Comparison of ENCODE assay signal across 9 mouse cellular contexts in the genomic region with DNA sequence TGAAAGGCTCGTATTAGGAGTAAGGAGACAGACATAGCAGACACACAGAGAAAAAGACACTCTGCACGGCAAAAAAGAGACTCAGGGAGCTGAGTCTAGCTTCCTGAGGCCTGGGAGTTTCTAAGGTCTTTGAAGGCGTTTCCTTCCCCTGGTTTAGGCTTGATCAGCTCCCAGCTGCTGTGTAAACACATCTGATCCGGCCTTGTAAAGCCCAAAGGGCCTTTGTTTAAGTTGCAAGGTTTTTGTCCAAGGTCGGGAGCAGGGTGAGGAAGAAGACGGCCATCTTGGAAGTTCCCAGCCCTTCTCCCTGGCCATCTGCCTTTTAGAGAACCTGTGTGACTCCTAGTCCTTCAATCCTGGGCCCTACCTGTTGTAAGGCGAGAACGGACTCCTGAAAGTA. TPM values are rescaled to one million over a fixed set of nuclear protein-coding genes. Genes with fewer than 3 reads are reported as not detected.
DNase-seq lines count a peak whose midpoint lies in the region; ATAC-seq and TF ChIP-seq lines count a peak whose summit lies in the region.
"Had no signal": no experiment of that assay in that cellular context is flagged by ENCODE, and none has a peak within 500 bp of the region (broad histone marks: within the 10 kb centered on the region; RNA-seq: fewer than 3 reads in every experiment).

No protein-coding gene starts in this region.

- peaks cover 12% of the 10 kb centered on the region; the same call in 1 of the 2 replicates for H3K4me1 ChIP-seq in kidney, embryonic 14.5 days (ENCODE audit: control insufficient read depth, insufficient read depth, low read length)
- H3K4me1 ChIP-seq in cortical plate, adult 2 months (ENCODE audit: control insufficient read depth, insufficient read depth, low read length), result no peaks in the 10 kb centered on the region
- no peaks in the 10 kb centered on the region for H3K4me1 ChIP-seq in hindbrain, embryonic 14.5 days (replicated peaks; ENCODE audit: control insufficient read depth, insufficient read depth, low read length)

- TF ChIP-seq CTCF in cortical plate, adult 2 months (IDR thresholded peaks at IDR 0.05; ENCODE audit: extremely low read depth, insufficient read depth, low read length), result no peak

- no peak for DNase-seq in kidney, adult 11 months
- DNase-seq in hindbrain, embryonic 14.5 days (ENCODE audit: low spot score), result no peak
- DNase-seq in lung, postnatal 14 days, result peak; percentile 31
- DNase-seq in retina, embryonic 14.5 days (ENCODE audit: low spot score), result no peak
- no peak for DNase-seq in left cerebral cortex, adult 11 months (ENCODE audit: low spot score)
- no peak for DNase-seq in layer of hippocampus, adult 11-12 months (ENCODE audit: low spot score)
- DNase-seq: cerebellum, postnatal 25 days had no signal

- H3K27ac ChIP-seq in kidney, embryonic 14.5 days (ENCODE audit: low read depth, low read length), result peak overlapping the region; percentile 76
- H3K27ac ChIP-seq in cortical plate, adult 2 months (ENCODE audit: insufficient read depth, low read length), result 0 out of 2 replicates have a peak overlapping the region, but pooled peaks have one; percentile 64
- 0 out of 2 replicates have a peak overlapping the region, but pooled peaks have one; percentile 39 for H3K27ac ChIP-seq in hindbrain, embryonic 14.5 days

- H3K4me2 ChIP-seq in kidney, embryonic 14.5 days (replicated peaks; ENCODE audit: low read depth, low read length), result no peak overlapping the region
- no peak overlapping the region for H3K4me2 ChIP-seq in hindbrain, embryonic 14.5 days (replicated peaks)

- TF ChIP-seq POLR2A in cortical plate, adult 2 months (IDR thresholded peaks at IDR 0.05; ENCODE audit: extremely low read depth, insufficient read depth, low read length), result no peak

- no peak for ATAC-seq in kidney, embryonic 14.5 days (ENCODE audit: low FRiP score, low TSS enrichment)
- ATAC-seq in hindbrain, embryonic 14.5 days (ENCODE audit: low FRiP score), result no peak

- no peaks in the 10 kb centered on the region for H3K36me3 ChIP-seq in kidney, embryonic 14.5 days (ENCODE audit: control insufficient read depth, insufficient read depth, low read length)
- H3K36me3 ChIP-seq in hindbrain, embryonic 14.5 days (replicated peaks; ENCODE audit: control insufficient read depth, insufficient read depth), result no peaks in the 10 kb centered on the region

- no peak overlapping the region for H3K9ac ChIP-seq in kidney, embryonic 14.5 days (ENCODE audit: low read depth, low read length)
- no peak overlapping the region for H3K9ac ChIP-seq in hindbrain, embryonic 14.5 days

- WGBS in kidney, embryonic 14.5 days, result 48% methylated on average over 8 of the region's 8 CpGs
- WGBS in hindbrain, embryonic 14.5 days, result 52% methylated on average over 8 of the region's 8 CpGs

- no peak overlapping the region for H3K4me3 ChIP-seq in kidney, embryonic 14.5 days (ENCODE audit: low read length)
- H3K4me3 ChIP-seq in cortical plate, adult 2 months (ENCODE audit: insufficient read depth, low read length), result no peak overlapping the region
- H3K4me3 ChIP-seq in hindbrain, embryonic 14.5 days (replicated peaks; ENCODE audit: low read length), result no peak overlapping the region

- H3K27me3 ChIP-seq in kidney, embryonic 14.5 days (ENCODE audit: control insufficient read depth, insufficient read depth, low read length), result no peaks in the 10 kb centered on the region
- H3K27me3 ChIP-seq in hindbrain, embryonic 14.5 days (ENCODE audit: control insufficient read depth, insufficient read depth, low read length), result no peaks in the 10 kb centered on the region

- H3K9me3 ChIP-seq in kidney, embryonic 14.5 days (ENCODE audit: control insufficient read depth, low read length), result 0 out of 2 replicates have a peak, but pooled peaks cover 2% of the 10 kb centered on the region
- no peaks in the 10 kb centered on the region for H3K9me3 ChIP-seq in hindbrain, embryonic 14.5 days (ENCODE audit: control insufficient read depth, low read length)

RNA-seq across cellular contexts. Expression of a gene that starts 25.2 kb away (rescaled TPM):
- 12.2 and 16.9 TPM in 2 replicates for polyA plus RNA-seq in kidney, embryonic 14.5 days (2014; fragmentation: Nextera tagmentation; extraction: Ambion mirVana)
- polyA plus RNA-seq in cortical plate, adult 2 months (2012; rRNA removed), result 39.2 and 46.7 TPM in 2 replicates
- polyA plus RNA-seq in hindbrain, embryonic 14.5 days (2014; fragmentation: Nextera tagmentation; extraction: Ambion mirVana), result 7.8 and 8.3 TPM in 2 replicates

RNA-seq across cellular contexts. Expression of a gene that starts 58.7 kb away (rescaled TPM):
- polyA plus RNA-seq in kidney, embryonic 14.5 days (2014; fragmentation: Nextera tagmentation; extraction: Ambion mirVana), result 10.7 and 14.8 TPM in 2 replicates
- polyA plus RNA-seq in cortical plate, adult 2 months (2012; rRNA removed), result 44.7 and 49.1 TPM in 2 replicates
- polyA plus RNA-seq in hindbrain, embryonic 14.5 days (2014; fragmentation: Nextera tagmentation; extraction: Ambion mirVana), result 39.2 and 42.9 TPM in 2 replicates

RNA-seq across cellular contexts. Expression of a gene that starts 59.6 kb away (rescaled TPM):
- 6.4 and 6.8 TPM in 2 replicates for polyA plus RNA-seq in kidney, embryonic 14.5 days (2014; fragmentation: Nextera tagmentation; extraction: Ambion mirVana)
- 3.2 and 3.4 TPM in 2 replicates for polyA plus RNA-seq in cortical plate, adult 2 months (2012; rRNA removed)
- polyA plus RNA-seq in hindbrain, embryonic 14.5 days (2014; fragmentation: Nextera tagmentation; extraction: Ambion mirVana), result 5.3 TPM in 2 replicates
